Mouse (Mus musculus) hindbrain, embryonic 16.5 days (tissue): ENCODE measurements at regions not wholly inside any gene's neighbourhood (a gene's known extent, or its start where the extent isn't known, plus 50 kb on each side); places are given as distances from the start of the nearest gene placed in this dataset.

Experiments
- ATAC-seq: fragments of 200-750 bp; cut with Nextera tagmentation; 2 replicates; pipeline ENCODE4 v1.8.0; 2017; ENCODE audit warnings: moderate TSS enrichment, moderate library complexity
- H3K27ac ChIP-seq: fragments of 300-500 bp; sonication (generic); 2 replicates; pipeline ENCODE4 v1.5.1; 2014; ENCODE audit warnings: low read depth, mild to moderate bottlenecking, control low read depth, low read length, moderate library complexity
- H3K27me3 ChIP-seq: fragments of 300-500 bp; sonication (generic); replicated peaks from 2 replicates; pipeline ENCODE4 v1.6.1; 2014; ENCODE audit warnings: low read length; ENCODE audit not compliant: control insufficient read depth, insufficient read depth
- H3K36me3 ChIP-seq: fragments of 300-500 bp; sonication (generic); 2 replicates; pipeline ENCODE4 v1.6.1; 2014; ENCODE audit warnings: mild to moderate bottlenecking, low read length, moderate library complexity, mixed read lengths; ENCODE audit not compliant: control insufficient read depth, insufficient read depth
- H3K4me1 ChIP-seq: fragments of 300-500 bp; sonication (generic); 2 replicates; pipeline ENCODE4 v1.6.1; 2014; ENCODE audit warnings: low read depth, low read length; ENCODE audit not compliant: control insufficient read depth, insufficient read depth
- H3K4me2 ChIP-seq: fragments of 300-500 bp; sonication (generic); 2 replicates; pipeline ENCODE4 v1.6.1; 2014; ENCODE audit warnings: mild to moderate bottlenecking, low read length, control low read depth, moderate library complexity
- H3K4me3 ChIP-seq: fragments of 300-500 bp; sonication (generic); 2 replicates; pipeline ENCODE4 v1.5.1; 2014; ENCODE audit warnings: mild to moderate bottlenecking, low read length, control low read depth, moderate library complexity
- H3K9ac ChIP-seq: fragments of 300-500 bp; sonication (generic); 2 replicates; pipeline ENCODE4 v1.6.1; 2014; ENCODE audit warnings: low read depth, mild to moderate bottlenecking, control low read depth, low read length, moderate library complexity
- H3K9me3 ChIP-seq: fragments of 300-500 bp; sonication (generic); 2 replicates; pipeline ENCODE4 v1.6.1; 2014; ENCODE audit warnings: mild to moderate bottlenecking, low read length, moderate library complexity; ENCODE audit not compliant: control insufficient read depth
- WGBS: fragments of 180-500 bp; shearing (Covaris S2); extraction: QIAGEN DNeasy Blood & Tissue Kit; methylation state at CpG from one replicate; pipeline ENCODE4 v1.1.7; 2014; 5-methylcytosine and 5-hydroxymethylcytosine counted together

GRCm38 (mm10) chr2:30711853-30712498, 91.5 kb downstream of the 1700001O22Rik start:
- peak; percentile 53 for ATAC-seq
- WGBS: 2% methylated on average over 46 of the region's 63 CpGs
- H3K9me3 ChIP-seq: no peaks in the 10 kb centered on the region
- H3K4me3 ChIP-seq: peak overlapping the region; percentile 47
- H3K27ac ChIP-seq: peak overlapping the region; percentile 91
- H3K4me2 ChIP-seq: peak overlapping the region; percentile 87
- no peaks in the 10 kb centered on the region for H3K27me3 ChIP-seq
- no peaks in the 10 kb centered on the region for H3K36me3 ChIP-seq
- peaks cover 52% of the 10 kb centered on the region for H3K4me1 ChIP-seq
- peak overlapping the region; percentile 83 for H3K9ac ChIP-seq

GRCm38 (mm10) chr2:30711476-30711852, 92.0 kb downstream of the 1700001O22Rik start:
- H3K4me1 ChIP-seq: peaks cover 49% of the 10 kb centered on the region
- H3K27ac ChIP-seq: peak overlapping the region; percentile 91
- peak overlapping the region; percentile 47 for H3K4me3 ChIP-seq
- H3K36me3 ChIP-seq: no peaks in the 10 kb centered on the region
- ATAC-seq: peak; percentile 50
- no peaks in the 10 kb centered on the region for H3K9me3 ChIP-seq
- 3% methylated on average over 13 of the region's 15 CpGs for WGBS
- H3K9ac ChIP-seq: peak overlapping the region; percentile 83
- H3K27me3 ChIP-seq: no peaks in the 10 kb centered on the region
- peak overlapping the region; percentile 87 for H3K4me2 ChIP-seq

DNA sequence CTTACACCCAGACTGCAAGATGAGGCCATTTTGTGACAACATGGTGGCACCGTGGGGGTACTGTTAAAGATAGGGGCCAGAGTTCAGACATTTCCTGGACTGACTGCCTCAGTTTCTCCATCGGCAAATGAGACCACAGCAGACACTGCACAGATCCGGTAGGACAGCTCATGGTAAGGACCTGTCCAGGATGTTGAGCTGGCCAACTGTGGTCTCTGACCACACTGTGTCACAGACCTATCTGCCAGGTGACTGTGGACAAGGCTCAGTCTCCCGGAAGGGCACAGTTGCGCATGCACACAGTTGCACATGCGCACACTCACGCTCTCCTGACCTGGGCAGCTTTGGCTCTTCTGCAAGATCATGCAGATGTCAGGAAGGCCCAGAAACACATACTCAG, 92.6 kb downstream of the 1700001O22Rik start:
- no peak overlapping the region; the same call in 1 of the 2 replicates for H3K4me2 ChIP-seq
- no peaks in the 10 kb centered on the region for H3K36me3 ChIP-seq
- peaks cover 47% of the 10 kb centered on the region for H3K4me1 ChIP-seq
- H3K27ac ChIP-seq: peak overlapping the region; percentile 91; the same call in 1 of the 2 replicates
- H3K4me3 ChIP-seq: no peak overlapping the region
- no peaks in the 10 kb centered on the region for H3K9me3 ChIP-seq
- ATAC-seq: no peak
- H3K9ac ChIP-seq: no peak overlapping the region; the same call in 1 of the 2 replicates
- WGBS: 94% methylated on average over 7 of the region's 7 CpGs
- no peaks in the 10 kb centered on the region for H3K27me3 ChIP-seq

- H3K9me3 ChIP-seq: no peaks in the 10 kb centered on the region
- no peaks in the 10 kb centered on the region for H3K27me3 ChIP-seq
- H3K36me3 ChIP-seq: no peaks in the 10 kb centered on the region
- H3K4me2 ChIP-seq: no peak overlapping the region
- H3K4me1 ChIP-seq: peaks cover 47% of the 10 kb centered on the region
- WGBS: 35% methylated on average over 3 of the region's 3 CpGs
- H3K4me3 ChIP-seq: no peak overlapping the region
- no peak for ATAC-seq
- H3K27ac ChIP-seq: peak overlapping the region; percentile 96
- no peak overlapping the region for H3K9ac ChIP-seq
Measured at GRCm38 (mm10) chr2:30709386-30709884, 94.0 kb downstream of the 1700001O22Rik start.

GRCm38 (mm10) chr2:30708762-30709385, 94.6 kb downstream of the 1700001O22Rik start:
- Histone ChIP-seq H3K27ac (peak overlapping the region; percentile 96), H3K27me3 (no peaks in the 10 kb centered on the region), H3K36me3 (no peaks in the 10 kb centered on the region), H3K9me3 (0 out of 2 replicates have a peak, but pooled peaks cover 2% of the 10 kb centered on the region), H3K4me3 (no peak overlapping the region), H3K4me2 (no peak overlapping the region), H3K9ac (peak overlapping the region; percentile 66), H3K4me1 (peaks cover 47% of the 10 kb centered on the region)
- 61% methylated on average over 4 of the region's 4 CpGs for WGBS
- ATAC-seq: no peak

- Histone ChIP-seq H3K9ac (peak overlapping the region; percentile 66), H3K27ac (peak overlapping the region; percentile 96), H3K27me3 (no peaks in the 10 kb centered on the region), H3K36me3 (no peaks in the 10 kb centered on the region), H3K4me2 (peak overlapping the region; percentile 70), H3K9me3 (0 out of 2 replicates have a peak, but pooled peaks cover 2% of the 10 kb centered on the region), H3K4me1 (peaks cover 45% of the 10 kb centered on the region), H3K4me3 (peak overlapping the region; percentile 34)
- under 1% methylated on average over 46 of the region's 48 CpGs for WGBS
- ATAC-seq: peak; percentile 62
Measured at GRCm38 (mm10) chr2:30708001-30708683, 95.3 kb downstream of the 1700001O22Rik start.

- H3K36me3 ChIP-seq: no peaks in the 10 kb centered on the region
- peak overlapping the region; percentile 70 for H3K4me2 ChIP-seq
- peak; percentile 5; the same call in 1 of the 2 replicates for ATAC-seq
- peak overlapping the region; percentile 96 for H3K27ac ChIP-seq
- H3K27me3 ChIP-seq: no peaks in the 10 kb centered on the region
- 3% methylated on average over 43 of the region's 44 CpGs for WGBS
- H3K4me3 ChIP-seq: peak overlapping the region; percentile 34
- peaks cover 42% of the 10 kb centered on the region for H3K4me1 ChIP-seq
- peak overlapping the region; percentile 66 for H3K9ac ChIP-seq
- H3K9me3 ChIP-seq: 0 out of 2 replicates have a peak, but pooled peaks cover 2% of the 10 kb centered on the region
Measured at GRCm38 (mm10) chr2:30707099-30708000, 96.1 kb downstream of the 1700001O22Rik start.

GRCm38 (mm10) chr2:30706036-30706435, 97.4 kb downstream of the 1700001O22Rik start:
- no peak overlapping the region for H3K4me3 ChIP-seq
- 51% methylated on average over 5 of the region's 5 CpGs for WGBS
- peaks cover 31% of the 10 kb centered on the region for H3K4me1 ChIP-seq
- H3K27me3 ChIP-seq: no peaks in the 10 kb centered on the region
- 0 out of 2 replicates have a peak, but pooled peaks cover 2% of the 10 kb centered on the region for H3K9me3 ChIP-seq
- no peak overlapping the region for H3K9ac ChIP-seq
- H3K4me2 ChIP-seq: no peak overlapping the region
- H3K36me3 ChIP-seq: no peaks in the 10 kb centered on the region
- ATAC-seq: no peak
- no peak overlapping the region for H3K27ac ChIP-seq
